Mouse (Mus musculus) liver, postnatal 0 days (tissue): Measurements from ENCODE around the gene Golga4. TPM values are rescaled to one million over a fixed set of nuclear protein-coding genes. Genes with fewer than 3 reads are reported as not detected.

Experiments
- ATAC-seq: fragments of 200-750 bp; cut with Nextera tagmentation; 2 replicates; pipeline ENCODE4 v1.8.0; 2017; ENCODE audit warnings: mild to moderate bottlenecking, moderate library complexity
- DNase-seq: peaks from one replicate; pipeline ENCODE4 v3.0.0-alpha.2; 2016
- H3K27ac ChIP-seq: fragments of 300-500 bp; sonication (generic); 2 replicates; pipeline ENCODE4 v1.5.1; 2014; ENCODE audit warnings: antibody characterized with exemption, moderate library complexity, mild to moderate bottlenecking, low read depth
- H3K27me3 ChIP-seq: fragments of 300-500 bp; sonication (generic); 2 replicates; pipeline ENCODE4 v1.6.1; 2014; ENCODE audit warnings: low read length, control low read depth, mixed read lengths; ENCODE audit not compliant: insufficient read depth
- H3K36me3 ChIP-seq: fragments of 300-500 bp; sonication (generic); replicated peaks from 2 replicates; pipeline ENCODE4 v1.6.1; 2014; ENCODE audit warnings: mild to moderate bottlenecking, control low read depth, low read length, moderate library complexity, mixed read lengths; ENCODE audit not compliant: insufficient read depth
- H3K4me1 ChIP-seq: fragments of 300-500 bp; sonication (generic); 2 replicates; pipeline ENCODE4 v1.6.1; 2014; ENCODE audit warnings: antibody characterized with exemption, mild to moderate bottlenecking, control low read depth; ENCODE audit not compliant: insufficient read depth
- H3K4me2 ChIP-seq: fragments of 300-500 bp; sonication (generic); 2 replicates; pipeline ENCODE4 v1.6.1; 2014; ENCODE audit warnings: low read depth, mild to moderate bottlenecking, low read length, moderate library complexity, mixed read lengths
- H3K4me3 ChIP-seq: fragments of 300-500 bp; sonication (generic); 2 replicates; pipeline ENCODE4 v1.5.1; 2014; ENCODE audit warnings: low read depth, low read length
- H3K9ac ChIP-seq: fragments of 300-500 bp; sonication (generic); replicated peaks from 2 replicates; pipeline ENCODE4 v1.6.1; 2014; ENCODE audit warnings: mild to moderate bottlenecking, moderate library complexity
- H3K9me3 ChIP-seq: fragments of 300-500 bp; sonication (generic); 2 replicates; pipeline ENCODE4 v1.6.1; 2016; ENCODE audit warnings: mild to moderate bottlenecking, control low read depth, low read length, mixed read lengths
- CTCF ChIP-seq: sonication (generic); IDR thresholded peaks from 2 replicates; pipeline ENCODE4 v1.5.1; 2016; ENCODE audit warnings: antibody characterized with exemption, low read depth
- EP300 ChIP-seq: IDR thresholded peaks from 2 replicates; pipeline ENCODE4 v1.6.1; 2016; ENCODE audit warnings: antibody characterized with exemption, low read depth, mild to moderate bottlenecking
- WGBS: fragments of 180-500 bp; shearing (Covaris S2); extraction: QIAGEN DNeasy Blood & Tissue Kit; methylation state at CpG from one replicate; pipeline ENCODE4 v1.1.7; 2014; ENCODE audit not compliant: insufficient replicate concordance; 5-methylcytosine and 5-hydroxymethylcytosine counted together
- polyA plus RNA-seq: library from polyadenylated mRNA; unstranded; fragments of >200 nt; fragmentation: Nextera tagmentation; extraction: Ambion mirVana; gene quantifications from 2 replicates; pipeline ENCODE4 v1.2.1, GENCODE M21; 2015

Golga4 gene
- polyA plus RNA-seq, 1 experiment from 2014 or later = 12.5 TPM

GRCm38 (mm10) chr9:118529783-118530182, 23.7 kb downstream of the Golga4 start:
- H3K9ac ChIP-seq = no peak overlapping the region
- no peaks in the 10 kb centered on the region for H3K4me1 ChIP-seq
- H3K27ac ChIP-seq = no peak overlapping the region
- H3K27me3 ChIP-seq = no peaks in the 10 kb centered on the region
- DNase-seq (no peak), ATAC-seq (peak; percentile 67)
- H3K4me2 ChIP-seq = no peak overlapping the region
- TF ChIP-seq CTCF (no peak), EP300 (no peak)
- no peak overlapping the region for H3K4me3 ChIP-seq
- WGBS = 69% methylated on average over 3 of the region's 3 CpGs
- H3K9me3 ChIP-seq = no peaks in the 10 kb centered on the region
- peaks cover 55% of the 10 kb centered on the region for H3K36me3 ChIP-seq

- Histone ChIP-seq H3K36me3 (peaks cover 50% of the 10 kb centered on the region), H3K9me3 (no peaks in the 10 kb centered on the region), H3K27me3 (no peaks in the 10 kb centered on the region), H3K4me2 (no peak overlapping the region), H3K4me3 (no peak overlapping the region), H3K27ac (no peak overlapping the region), H3K9ac (no peak overlapping the region), H3K4me1 (no peaks in the 10 kb centered on the region)
- no peak for DNase-seq
- TF ChIP-seq EP300 (no peak), CTCF (no peak)
- WGBS = 71% methylated on average over 6 of the region's 6 CpGs
- no peak for ATAC-seq
These were observed 24.6 kb downstream of the Golga4 start for GRCm38 (mm10) chr9:118530679-118531078.

- no peaks in the 10 kb centered on the region for H3K27me3 ChIP-seq
- H3K27ac ChIP-seq = no peak overlapping the region
- DNase-seq = no peak
- WGBS = 80% methylated on average over 7 of the region's 7 CpGs
- ATAC-seq = no peak
- no peaks in the 10 kb centered on the region for H3K9me3 ChIP-seq
- TF ChIP-seq EP300 (no peak), CTCF (no peak)
- H3K36me3 ChIP-seq = peaks cover 60% of the 10 kb centered on the region
- no peak overlapping the region for H3K9ac ChIP-seq
- H3K4me1 ChIP-seq = no peaks in the 10 kb centered on the region
- no peak overlapping the region for H3K4me2 ChIP-seq
- no peak overlapping the region for H3K4me3 ChIP-seq
These were observed 26.6 kb downstream of the Golga4 start for GRCm38 (mm10) chr9:118532516-118533205.

GRCm38 (mm10) chr9:118536946-118537345, 30.9 kb downstream of the Golga4 start:
- no peak for ATAC-seq
- no peaks in the 10 kb centered on the region for H3K9me3 ChIP-seq
- TF ChIP-seq EP300 (no peak), CTCF (no peak)
- H3K36me3 ChIP-seq = peaks cover 70% of the 10 kb centered on the region
- H3K27ac ChIP-seq = no peak overlapping the region
- 60% methylated on average over 6 of the region's 6 CpGs for WGBS
- H3K9ac ChIP-seq = no peak overlapping the region
- no peak overlapping the region for H3K4me2 ChIP-seq
- no peaks in the 10 kb centered on the region for H3K4me1 ChIP-seq
- H3K4me3 ChIP-seq = no peak overlapping the region
- no peak for DNase-seq
- no peaks in the 10 kb centered on the region for H3K27me3 ChIP-seq

- no peak for DNase-seq
These were observed 31.6 kb downstream of the Golga4 start for GRCm38 (mm10) chr9:118537463-118538339.

GRCm38 (mm10) chr9:118541851-118542250, 35.8 kb downstream of the Golga4 start:
- Histone ChIP-seq H3K4me1 (no peaks in the 10 kb centered on the region), H3K36me3 (peaks cover 54% of the 10 kb centered on the region), H3K27ac (no peak overlapping the region), H3K4me3 (no peak overlapping the region), H3K27me3 (no peaks in the 10 kb centered on the region), H3K4me2 (no peak overlapping the region), H3K9me3 (no peaks in the 10 kb centered on the region), H3K9ac (no peak overlapping the region)
- no peak for DNase-seq
- no peak for TF ChIP-seq EP300
- no peak for TF ChIP-seq CTCF
- WGBS = 87% methylated on average over 8 of the region's 8 CpGs
- ATAC-seq = no peak

More at GRCm38 (mm10) chr9:118537463-118538339, 31.6 kb downstream of the Golga4 start:
- no peak overlapping the region for H3K27ac ChIP-seq
- ATAC-seq = no peak
- no peak overlapping the region for H3K9ac ChIP-seq
- H3K4me1 ChIP-seq = no peaks in the 10 kb centered on the region
- TF ChIP-seq CTCF (no peak), EP300 (no peak)
- peaks cover 73% of the 10 kb centered on the region for H3K36me3 ChIP-seq
- H3K9me3 ChIP-seq = no peaks in the 10 kb centered on the region
- H3K4me3 ChIP-seq = no peak overlapping the region
- no peak overlapping the region for H3K4me2 ChIP-seq
- 83% methylated on average over 9 of the region's 9 CpGs for WGBS
- no peaks in the 10 kb centered on the region for H3K27me3 ChIP-seq
